In the genomic region with DNA sequence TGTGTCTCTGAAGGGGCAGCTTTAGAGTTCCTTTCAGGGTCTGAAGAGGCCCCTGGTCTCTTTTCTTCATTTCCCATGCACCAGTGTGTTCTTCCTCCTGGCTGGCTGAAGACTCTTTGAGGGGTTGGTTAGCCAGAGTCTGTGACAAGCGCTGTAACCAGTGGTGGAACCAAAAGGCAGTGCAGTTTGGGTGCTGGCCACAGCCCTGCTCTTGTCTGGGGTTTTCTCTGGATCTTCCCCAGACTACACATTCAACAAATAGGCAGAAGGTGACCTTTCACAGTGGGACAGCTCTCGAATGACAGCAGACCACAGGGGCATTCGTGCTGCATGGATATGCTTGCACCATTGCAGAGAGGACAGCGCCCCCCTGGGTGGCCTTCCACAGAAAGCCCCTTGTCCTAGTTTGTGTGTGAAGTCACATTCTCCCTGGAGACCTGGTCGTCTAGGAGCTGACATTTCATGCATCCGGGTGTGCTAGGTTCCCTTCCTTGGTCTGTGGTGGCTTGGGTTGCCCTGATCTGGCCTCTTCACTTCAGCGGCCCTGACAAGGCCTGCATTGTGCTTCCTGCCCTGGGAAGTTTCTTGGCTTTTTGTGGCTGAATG, we compare ENCODE assay signal across 19 mouse cellular contexts.
DNase-seq lines count a peak whose midpoint lies in the region; ATAC-seq and TF ChIP-seq lines count a peak whose summit lies in the region.
"Had no signal": no experiment of that assay in that cellular context is flagged by ENCODE, and none has a peak within 500 bp of the region (broad histone marks: within the 10 kb centered on the region; RNA-seq: fewer than 3 reads in every experiment).

No protein-coding gene starts in this region.

- no peak for TF ChIP-seq POLR2A in heart, adult 2 months (IDR thresholded peaks at IDR 0.05; ENCODE audit: insufficient read depth, low read depth, low read length)

- peak; percentile 47 for TF ChIP-seq CTCF in heart, adult 2 months (IDR thresholded peaks at IDR 0.05)

- no peaks in the 10 kb centered on the region for H3K9me3 ChIP-seq in midbrain, embryonic 14.5 days (ENCODE audit: control insufficient read depth, low read length)
- H3K9me3 ChIP-seq in midbrain, embryonic 13.5 days = no peaks in the 10 kb centered on the region
- H3K9me3 ChIP-seq in hindbrain, embryonic 14.5 days (ENCODE audit: control insufficient read depth, low read length) = no peaks in the 10 kb centered on the region
- H3K9me3 ChIP-seq in midbrain, embryonic 16.5 days (replicated peaks; ENCODE audit: control insufficient read depth, low read length, poor library complexity, severe bottlenecking) = no peaks in the 10 kb centered on the region
- H3K9me3 ChIP-seq: embryonic facial prominence, embryonic 15.5 days; forebrain, embryonic 10.5 days; heart, embryonic 15.5 days; midbrain, embryonic 12.5 days had no signal

- TF ChIP-seq EP300 in heart, adult 2 months (IDR thresholded peaks at IDR 0.05; ENCODE audit: insufficient read depth, low read depth, low read length) = no peak

- no peaks in the 10 kb centered on the region for H3K79me2 ChIP-seq in heart, adult 2 months (replicated peaks; ENCODE audit: control insufficient read depth, insufficient read depth, low read length)

- 72% methylated on average over 7 of the region's 7 CpGs for WGBS in heart, adult 2 months
- WGBS in midbrain, embryonic 14.5 days = 54% methylated on average over 7 of the region's 7 CpGs
- WGBS in midbrain, embryonic 13.5 days = 54% methylated on average over 7 of the region's 7 CpGs
- 51% methylated on average over 7 of the region's 7 CpGs for WGBS in hindbrain, embryonic 14.5 days
- WGBS in midbrain, embryonic 16.5 days = 70% methylated on average over 7 of the region's 7 CpGs

- peak; percentile 34; the same call in 1 of the 2 replicates for ATAC-seq in midbrain, embryonic 14.5 days (ENCODE audit: low FRiP score, low TSS enrichment)
- ATAC-seq in midbrain, embryonic 13.5 days = no peak
- peak; percentile 35; the same call in 1 of the 2 replicates for ATAC-seq in hindbrain, embryonic 14.5 days (ENCODE audit: low FRiP score)
- ATAC-seq in midbrain, embryonic 16.5 days = 0 out of 2 replicates have a peak, but pooled peaks have one; percentile 43
- ATAC-seq: intestine, postnatal 0 days had no signal

- intact Hi-C loops in heart, adult 2 months (cut with DNase I) = no loop called here
- intact Hi-C loops in heart, postnatal 14 days (cut with DNase I) = no loop called here

- no peak overlapping the region for H3K4me2 ChIP-seq in midbrain, embryonic 14.5 days (ENCODE audit: low read length)
- no peak overlapping the region for H3K4me2 ChIP-seq in midbrain, embryonic 13.5 days (replicated peaks)
- H3K4me2 ChIP-seq in hindbrain, embryonic 14.5 days (replicated peaks) = no peak overlapping the region
- H3K4me2 ChIP-seq in midbrain, embryonic 16.5 days (ENCODE audit: low read length) = no peak overlapping the region
- H3K4me2 ChIP-seq: embryonic facial prominence, embryonic 15.5 days; heart, embryonic 15.5 days; liver, embryonic 11.5 days; midbrain, embryonic 12.5 days had no signal

- H3K27me3 ChIP-seq in heart, adult 2 months (ENCODE audit: control insufficient read depth, insufficient read depth, low read length) = no peaks in the 10 kb centered on the region
- H3K27me3 ChIP-seq in midbrain, embryonic 14.5 days (ENCODE audit: control insufficient read depth, insufficient read depth, low read length) = no peaks in the 10 kb centered on the region
- H3K27me3 ChIP-seq in midbrain, embryonic 13.5 days = no peaks in the 10 kb centered on the region
- no peaks in the 10 kb centered on the region for H3K27me3 ChIP-seq in hindbrain, embryonic 14.5 days (ENCODE audit: control insufficient read depth, insufficient read depth, low read length)
- no peaks in the 10 kb centered on the region for H3K27me3 ChIP-seq in midbrain, embryonic 16.5 days (ENCODE audit: control insufficient read depth, insufficient read depth, low read depth, low read length)
- H3K27me3 ChIP-seq: embryonic facial prominence, embryonic 15.5 days; heart, embryonic 15.5 days; midbrain, embryonic 12.5 days had no signal

- H3K36me3 ChIP-seq in heart, adult 2 months (ENCODE audit: control insufficient read depth, insufficient read depth, low read length) = no peaks in the 10 kb centered on the region
- H3K36me3 ChIP-seq in midbrain, embryonic 14.5 days (ENCODE audit: control insufficient read depth, insufficient read depth, low read length) = peaks cover 46% of the 10 kb centered on the region
- H3K36me3 ChIP-seq in midbrain, embryonic 13.5 days = peaks cover 48% of the 10 kb centered on the region
- peaks cover 41% of the 10 kb centered on the region for H3K36me3 ChIP-seq in hindbrain, embryonic 14.5 days (replicated peaks; ENCODE audit: control insufficient read depth, insufficient read depth)
- peaks cover 3% of the 10 kb centered on the region; the same call in 1 of the 2 replicates for H3K36me3 ChIP-seq in midbrain, embryonic 16.5 days (ENCODE audit: control insufficient read depth, insufficient read depth, low read length)

- H3K4me1 ChIP-seq in heart, adult 2 months (ENCODE audit: control insufficient read depth, insufficient read depth, low read length) = no peaks in the 10 kb centered on the region
- H3K4me1 ChIP-seq in midbrain, embryonic 14.5 days (ENCODE audit: control insufficient read depth, insufficient read depth, low read length) = no peaks in the 10 kb centered on the region
- H3K4me1 ChIP-seq in midbrain, embryonic 13.5 days (replicated peaks) = no peaks in the 10 kb centered on the region
- no peaks in the 10 kb centered on the region for H3K4me1 ChIP-seq in hindbrain, embryonic 14.5 days (replicated peaks; ENCODE audit: control insufficient read depth, insufficient read depth, low read length)
- H3K4me1 ChIP-seq in midbrain, embryonic 16.5 days (ENCODE audit: control insufficient read depth, insufficient read depth, low read length) = no peaks in the 10 kb centered on the region
- H3K4me1 ChIP-seq: embryonic facial prominence, embryonic 15.5 days; forebrain, embryonic 10.5 days; midbrain, embryonic 12.5 days had no signal

- H3K9ac ChIP-seq in heart, adult 2 months (ENCODE audit: low read depth, low read length) = no peak overlapping the region
- no peak overlapping the region for H3K9ac ChIP-seq in midbrain, embryonic 14.5 days (replicated peaks; ENCODE audit: low read length)
- no peak overlapping the region for H3K9ac ChIP-seq in midbrain, embryonic 13.5 days (replicated peaks)
- no peak overlapping the region for H3K9ac ChIP-seq in hindbrain, embryonic 14.5 days
- H3K9ac ChIP-seq in midbrain, embryonic 16.5 days (ENCODE audit: low read depth, low read length) = no peak overlapping the region
- H3K9ac ChIP-seq: embryonic facial prominence, embryonic 15.5 days; heart, embryonic 15.5 days; midbrain, embryonic 12.5 days had no signal

- no peak for DNase-seq in heart, adult 2 months
- DNase-seq in heart, postnatal 14 days = no peak
- DNase-seq in midbrain, embryonic 14.5 days = no peak
- no peak for DNase-seq in hindbrain, embryonic 14.5 days (ENCODE audit: low spot score)
- DNase-seq in frontal cortex, adult 2 months (ENCODE audit: extremely low spot score in 1 of 2, low spot score in 1 of 2) = no peak
- DNase-seq: adrenal gland, adult 2 months; cerebellum, adult 9-10 months; gastrocnemius, postnatal 25 days; layer of hippocampus, postnatal 36 days; lung, adult 18-20 months; thymus, postnatal 25 days had no signal

- H3K27ac ChIP-seq in heart, adult 2 months = no peak overlapping the region
- no peak overlapping the region for H3K27ac ChIP-seq in midbrain, embryonic 14.5 days (replicated peaks; ENCODE audit: low read depth, low read length)
- H3K27ac ChIP-seq in midbrain, embryonic 13.5 days = no peak overlapping the region
- H3K27ac ChIP-seq in hindbrain, embryonic 14.5 days = 0 out of 2 replicates have a peak overlapping the region, but pooled peaks have one; percentile 20
- no peak overlapping the region for H3K27ac ChIP-seq in midbrain, embryonic 16.5 days (ENCODE audit: low read length)
- H3K27ac ChIP-seq: embryonic facial prominence, embryonic 15.5 days; forebrain, embryonic 10.5 days; heart, embryonic 15.5 days; midbrain, embryonic 12.5 days had no signal

- H3K4me3 ChIP-seq in heart, adult 2 months = no peak overlapping the region
- no peak overlapping the region for H3K4me3 ChIP-seq in midbrain, embryonic 14.5 days (replicated peaks; ENCODE audit: low read depth, low read length)
- no peak overlapping the region for H3K4me3 ChIP-seq in midbrain, embryonic 13.5 days (replicated peaks)
- H3K4me3 ChIP-seq in hindbrain, embryonic 14.5 days (replicated peaks; ENCODE audit: low read length) = no peak overlapping the region
- no peak overlapping the region for H3K4me3 ChIP-seq in midbrain, embryonic 16.5 days (ENCODE audit: low read depth, low read length)
- H3K4me3 ChIP-seq: embryonic facial prominence, embryonic 15.5 days; forebrain, embryonic 10.5 days; heart, embryonic 15.5 days; midbrain, embryonic 12.5 days had no signal
